Mouse (Mus musculus) lung, postnatal 36 days (tissue): Measurements from ENCODE around the gene Gm42742.

Experiments used
- DNase-seq: peaks from one replicate; pipeline ENCODE4 v3.0.0; 2022; ENCODE audit warnings: mixed read lengths

The Gm42742 gene

GRCm38 (mm10) chr7:127019306-127019960 is 1.5 kb downstream of the Gm42742 start:
- no peak for DNase-seq

GRCm38 (mm10) chr7:127018416-127019305 is 2.2 kb downstream of the Gm42742 start:
- no peak for DNase-seq

- DNase-seq, result no peak
Observed at GRCm38 (mm10) chr7:127017950-127018345, 2.9 kb downstream of the Gm42742 start.

GRCm38 (mm10) chr7:127016971-127017949 is 3.6 kb downstream of the Gm42742 start, which contains the start of gene Pagr1a:
TSS of gene Pagr1a (minus strand) at chr7:127017352.
- peak; percentile 99 for DNase-seq

- DNase-seq, result peak; percentile 74
Observed at GRCm38 (mm10) chr7:127016486-127016938, 4.4 kb downstream of the Gm42742 start.

GRCm38 (mm10) chr7:127016481-127016485 is 4.6 kb downstream of the Gm42742 start, which contains the start of gene Pagr1b:
TSS of gene Pagr1b (minus strand) at chr7:127016484.
- DNase-seq, result no peak

GRCm38 (mm10) chr7:127016081-127016480 is 4.8 kb downstream of the Gm42742 start:
- DNase-seq, result peak; percentile 71

- DNase-seq, result no peak
Observed at GRCm38 (mm10) chr7:127014993-127015392, 5.9 kb downstream of the Gm42742 start.

GRCm38 (mm10) chr7:127014320-127014719 is 6.6 kb downstream of the Gm42742 start, which contains the start of gene Mvp:
TSS of gene Mvp (minus strand) at chr7:127014621.
- peak; percentile 90 for DNase-seq

GRCm38 (mm10) chr7:127013385-127013784 is 7.5 kb downstream of the Gm42742 start:
- no peak for DNase-seq

- DNase-seq, result no peak
Observed at GRCm38 (mm10) chr7:127012845-127013244, 8.1 kb downstream of the Gm42742 start.

GRCm38 (mm10) chr7:127012374-127012773 is 8.5 kb downstream of the Gm42742 start:
- DNase-seq, result no peak

GRCm38 (mm10) chr7:127011717-127012116 is 9.2 kb downstream of the Gm42742 start:
- no peak for DNase-seq

GRCm38 (mm10) chr7:127011051-127011450 is 9.8 kb downstream of the Gm42742 start:
- DNase-seq, result no peak

GRCm38 (mm10) chr7:127009307-127010085 is 11.4 kb downstream of the Gm42742 start:
- DNase-seq, result no peak

- DNase-seq, result peak; percentile 78
Observed at GRCm38 (mm10) chr7:127008239-127009019, 12.5 kb downstream of the Gm42742 start.

GRCm38 (mm10) chr7:127007313-127008024 is 13.4 kb downstream of the Gm42742 start:
- DNase-seq, result no peak

- DNase-seq, result no peak
Observed at GRCm38 (mm10) chr7:127004122-127004875, 16.6 kb downstream of the Gm42742 start.

- DNase-seq, result no peak
Observed at GRCm38 (mm10) chr7:127003620-127004019, 17.3 kb downstream of the Gm42742 start.

GRCm38 (mm10) chr7:126999568-126999967 is 21.3 kb downstream of the Gm42742 start:
- DNase-seq, result no peak
